Mouse (Mus musculus): ENCODE measurements at regions not wholly inside any gene's neighbourhood (a gene's known extent, or its start where the extent isn't known, plus 50 kb on each side); places are given as distances from the start of the nearest gene placed in this dataset.
"Not testable (repeated sequence)": the region's sequence is repeated elsewhere in the genome, so short reads cannot be mapped to it uniquely, and the experiment has no call there.

DNA sequence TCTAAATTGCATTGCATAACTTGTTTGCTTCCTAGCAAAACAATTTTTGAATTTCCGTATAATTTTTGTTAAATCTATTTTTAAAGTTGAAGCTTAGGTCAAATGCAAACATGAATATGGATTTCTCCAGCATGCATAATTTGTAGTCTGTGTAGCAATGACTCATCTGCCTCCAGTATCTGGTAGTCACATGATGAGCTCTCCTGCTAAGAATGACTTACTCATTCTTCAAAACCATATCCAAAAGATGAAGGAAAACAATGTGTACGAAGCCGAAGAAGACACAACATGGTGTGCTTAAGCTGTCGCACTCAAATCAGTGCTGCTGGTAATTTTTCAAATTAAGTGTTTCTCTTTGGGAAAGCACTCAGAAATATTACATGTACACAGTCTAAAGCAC is 1453.2 kb upstream of the Gje1 start:
- DNase-seq (ENCODE audit: low read depth), result peak; percentile 9

DNA sequence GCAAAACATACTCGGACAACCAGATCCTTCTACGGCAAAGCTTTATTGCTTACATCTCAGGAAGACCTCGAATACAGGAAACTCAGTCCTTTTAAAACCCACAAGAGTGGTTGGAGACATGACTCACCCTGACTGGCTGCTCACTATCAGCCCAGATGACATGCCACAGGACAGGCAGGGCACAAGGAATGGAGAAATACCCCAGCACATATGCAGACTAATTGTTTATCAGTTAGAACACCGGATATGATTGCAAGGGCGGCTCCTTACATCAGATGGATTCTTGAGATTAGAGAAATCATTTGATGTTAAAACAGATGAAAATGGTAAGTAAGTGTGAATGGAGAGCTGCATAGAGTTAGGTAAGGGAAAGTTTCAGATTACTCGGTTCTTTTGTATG is 1441.5 kb upstream of the Gje1 start:
- not testable (repeated sequence) for DNase-seq (ENCODE audit: low read depth)

DNA sequence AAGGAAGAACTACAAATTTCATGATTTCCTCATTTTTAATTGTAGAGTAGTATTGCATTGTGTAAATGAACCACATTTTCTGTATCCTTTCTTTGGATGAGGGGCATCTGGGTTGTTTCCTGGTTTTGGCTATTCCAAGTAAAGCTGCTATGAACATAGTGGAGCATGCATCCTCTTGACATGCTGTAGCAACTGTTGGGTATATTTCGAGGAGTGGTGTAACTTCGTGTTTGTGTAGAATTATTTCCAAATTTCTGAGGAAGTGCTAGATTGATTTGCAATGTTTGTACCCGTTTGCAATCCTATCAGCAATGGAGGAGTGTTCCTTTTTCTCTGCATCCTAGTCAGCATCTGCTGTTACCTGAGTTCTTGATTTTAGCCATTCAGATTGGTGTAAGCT is 1440.4 kb upstream of the Gje1 start:
- DNase-seq (ENCODE audit: low read depth), result no peak

DNA sequence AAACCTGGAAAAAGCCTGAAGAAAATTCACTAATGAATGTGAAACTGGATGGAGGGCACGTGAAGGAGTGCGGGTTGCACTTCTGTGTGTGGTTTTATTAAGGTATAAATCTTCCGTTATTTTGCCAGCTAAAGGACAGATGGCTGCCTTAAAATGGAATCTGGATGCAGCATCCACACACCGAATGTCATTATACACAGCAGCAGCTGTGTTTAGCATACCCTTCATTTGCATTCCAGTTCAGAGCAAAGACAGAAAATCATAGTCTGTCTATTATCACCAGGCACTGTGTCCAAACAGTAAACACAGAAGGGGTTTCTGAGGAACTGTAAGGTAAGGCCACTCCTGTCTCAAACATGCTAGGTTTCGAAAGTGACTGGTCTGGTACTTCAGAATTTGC is 1438.9 kb upstream of the Gje1 start:
- DNase-seq (ENCODE audit: low read depth), result no peak

DNA sequence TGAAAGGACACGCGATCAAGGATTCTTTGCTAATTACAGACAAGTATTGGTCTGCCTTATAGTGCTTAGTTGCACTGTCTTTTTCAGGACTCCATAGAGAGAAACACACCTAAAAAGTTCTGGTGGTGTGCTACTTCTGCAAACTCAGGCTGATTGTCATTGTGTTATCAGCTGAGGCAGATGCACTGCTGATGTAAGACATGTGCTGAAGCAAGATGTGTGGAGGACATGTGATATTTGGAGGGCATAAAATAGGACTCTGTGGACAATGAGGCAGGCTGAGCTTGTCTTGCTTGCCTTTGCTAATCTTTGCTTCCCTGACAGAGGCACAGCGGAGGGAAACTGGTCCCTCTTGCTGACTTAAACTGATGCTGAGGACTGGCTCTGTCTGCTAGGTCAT is 1431.0 kb upstream of the Gje1 start:
- DNase-seq (ENCODE audit: low read depth), result no peak

DNA sequence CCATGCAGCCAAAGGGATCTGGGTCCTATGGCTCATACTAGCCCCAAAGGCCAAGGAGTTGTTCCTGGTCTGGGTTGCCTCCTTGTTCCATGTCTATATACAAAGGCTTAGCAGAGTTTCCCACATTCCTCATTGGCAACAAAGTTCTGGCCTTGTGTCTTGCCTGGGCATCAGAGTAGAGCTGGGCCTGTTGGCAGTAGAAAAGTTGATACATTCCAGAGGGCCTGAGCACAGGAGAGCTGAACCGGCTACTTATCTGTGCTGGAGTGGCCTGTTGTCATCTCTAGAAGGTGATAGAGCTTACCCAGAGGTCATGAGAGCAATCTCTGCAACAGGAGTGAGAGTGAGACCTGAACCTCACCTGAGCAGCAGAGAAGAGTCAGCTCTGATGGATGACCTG is 1427.4 kb upstream of the Gje1 start:
- no peak for DNase-seq (ENCODE audit: low read depth)

DNA sequence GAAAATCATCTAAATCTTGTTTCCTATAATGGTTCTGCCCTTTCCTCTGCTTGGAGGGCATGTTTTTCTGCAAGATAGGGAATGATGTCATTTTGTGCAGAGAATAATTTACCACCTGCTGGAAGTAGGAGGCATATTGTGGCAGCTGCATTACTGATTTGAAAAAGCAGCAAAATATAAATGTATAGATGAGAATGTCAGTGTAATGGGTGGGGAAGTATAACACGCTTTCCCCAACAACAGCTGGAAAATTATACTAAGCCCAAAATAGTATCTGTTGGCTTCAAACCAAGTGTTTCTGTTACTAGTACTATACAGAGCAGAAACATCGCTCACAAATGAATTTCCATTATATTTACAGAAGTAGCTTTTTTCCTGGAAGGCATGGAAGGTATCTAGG is 1405.9 kb upstream of the Gje1 start:
- no peak for DNase-seq (ENCODE audit: low read depth)

DNA sequence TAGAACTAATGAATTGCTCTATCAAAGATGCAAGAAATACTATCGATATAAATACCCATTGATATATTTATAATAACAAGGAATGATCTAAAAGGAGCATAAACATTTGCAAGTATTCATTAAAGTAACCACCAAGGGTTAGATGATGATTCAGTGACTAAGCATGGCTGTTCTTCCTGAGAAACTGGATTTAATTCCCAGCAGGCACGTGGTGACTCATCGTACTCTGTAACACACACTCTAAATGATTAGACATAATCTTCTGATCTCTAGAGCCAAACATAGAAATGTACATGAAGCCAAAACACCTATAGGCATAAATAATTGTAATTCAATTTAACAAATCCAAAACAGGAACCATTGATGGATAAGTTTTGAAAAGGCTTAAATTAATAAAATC is 1370.2 kb upstream of the Gje1 start:
- DNase-seq (ENCODE audit: low read depth), result peak; percentile 44

DNA sequence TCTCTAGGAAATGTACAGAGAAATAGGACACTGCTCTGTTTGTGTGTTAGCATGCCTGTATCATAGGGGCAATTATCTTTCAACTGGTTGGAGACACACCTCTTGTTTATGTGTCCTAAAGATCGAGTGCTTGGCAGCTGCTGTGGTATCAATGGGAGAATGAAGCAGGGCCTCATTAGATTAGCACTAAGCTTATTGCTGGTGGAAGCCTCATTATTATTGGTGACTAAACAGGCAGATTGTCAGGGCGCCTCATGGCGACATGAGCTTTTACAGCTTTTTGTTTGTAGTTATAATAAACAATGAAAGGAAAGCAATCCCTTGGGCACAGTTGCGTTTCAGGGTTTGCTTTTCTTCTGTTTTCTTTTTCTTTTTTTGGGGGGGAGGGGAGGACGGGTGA is 1335.0 kb upstream of the Gje1 start:
- no peak for DNase-seq (ENCODE audit: low read depth)

DNA sequence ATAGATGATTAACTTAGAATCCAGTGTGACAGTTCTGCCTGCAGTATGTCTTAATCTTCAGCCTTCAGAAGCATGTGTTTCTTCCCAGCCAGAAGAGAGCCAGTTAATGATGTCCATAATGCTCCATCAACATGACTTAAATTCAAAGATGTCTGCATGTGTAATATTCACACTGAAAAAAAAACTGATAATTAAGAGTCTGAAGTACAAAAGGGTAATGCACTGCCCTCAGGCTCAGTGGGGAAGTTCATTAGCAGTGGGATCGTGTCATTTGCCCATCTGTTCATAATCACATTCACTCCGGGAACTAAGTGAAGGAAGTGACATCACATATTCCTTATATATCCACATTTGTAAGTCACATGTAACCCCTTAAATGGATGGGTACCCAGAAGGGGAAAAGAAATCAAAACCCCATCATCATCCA is 1334.5 kb upstream of the Gje1 start:
- DNase-seq (ENCODE audit: low read depth), result no peak

DNA sequence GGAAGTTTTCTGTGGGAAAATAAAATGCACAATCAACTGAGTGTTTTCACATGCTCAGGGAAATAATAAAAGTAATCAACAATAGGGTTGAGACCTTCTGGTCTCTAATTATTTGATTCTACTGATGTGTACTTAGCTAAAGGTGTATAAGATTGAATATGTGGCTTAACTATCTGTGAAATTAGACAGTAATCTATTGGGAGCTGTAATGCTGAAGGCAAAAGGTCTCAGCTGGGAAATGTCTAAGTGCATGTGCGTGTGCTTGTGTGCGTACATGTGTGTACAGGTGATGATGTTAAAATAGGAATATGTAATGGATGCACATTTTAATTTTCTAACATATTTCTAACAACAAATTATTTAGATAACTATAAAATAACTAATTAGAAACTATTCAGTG is 1318.2 kb upstream of the Gje1 start:
- DNase-seq (ENCODE audit: low read depth), result no peak

DNA sequence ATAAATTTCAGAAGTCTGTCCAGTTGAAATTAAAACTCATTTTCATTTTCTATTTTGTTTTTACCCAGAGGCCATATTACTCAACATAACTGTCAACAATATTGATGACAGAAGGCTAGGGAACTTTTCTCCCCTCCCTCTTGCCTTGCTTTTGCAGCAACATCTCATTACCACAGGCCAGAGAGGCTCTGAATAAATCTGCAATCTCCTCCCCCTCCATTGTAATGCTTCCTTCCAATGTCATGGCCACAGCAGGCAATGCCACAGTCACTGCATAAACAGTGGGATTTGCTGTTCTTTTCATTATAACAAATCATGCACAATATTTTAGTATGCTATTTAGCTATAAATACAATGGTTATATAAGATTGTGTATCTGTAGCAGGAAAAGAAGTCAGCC is 1315.1 kb upstream of the Gje1 start:
- DNase-seq (ENCODE audit: low read depth), result no peak

DNA sequence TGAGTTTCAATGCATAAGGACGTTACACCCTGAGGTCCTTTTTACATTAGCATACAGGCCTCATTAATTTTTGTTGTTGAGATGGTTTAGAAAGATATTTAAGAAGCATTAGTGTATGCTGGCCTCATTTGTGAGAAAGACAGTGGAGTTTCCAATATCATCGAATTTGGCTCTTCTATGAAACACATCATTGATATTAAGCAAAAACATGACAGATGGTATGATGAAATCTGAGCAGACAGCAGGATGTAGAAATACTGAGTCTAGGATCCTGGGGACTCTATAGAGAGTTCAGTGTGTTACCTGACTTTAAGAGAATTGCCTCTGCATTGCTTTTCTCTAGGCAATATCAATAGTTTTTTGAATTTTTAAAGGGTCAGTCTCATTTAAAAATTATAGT is 1312.8 kb upstream of the Gje1 start:
- DNase-seq (ENCODE audit: low read depth), result no peak

DNA sequence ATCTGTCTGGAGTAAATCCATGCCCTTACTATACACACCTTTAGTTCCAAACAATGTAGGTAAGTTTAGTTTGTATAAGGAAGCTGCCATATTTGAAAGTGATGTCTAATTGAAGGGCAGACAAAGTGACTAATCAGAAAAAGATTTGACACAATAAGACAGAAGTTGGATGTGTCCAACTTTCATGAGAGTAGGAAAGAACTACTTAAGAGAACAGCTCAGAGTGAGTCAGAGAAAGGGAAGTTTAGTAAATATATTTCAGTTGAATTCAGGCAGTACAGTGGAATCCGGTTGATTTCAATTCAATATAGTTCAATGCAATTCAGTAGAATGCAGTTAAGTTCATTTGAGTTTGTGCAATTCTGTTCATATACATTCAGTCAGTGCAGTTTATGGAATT is 1296.8 kb upstream of the Gje1 start:
- no peak for DNase-seq (ENCODE audit: low read depth)

DNA sequence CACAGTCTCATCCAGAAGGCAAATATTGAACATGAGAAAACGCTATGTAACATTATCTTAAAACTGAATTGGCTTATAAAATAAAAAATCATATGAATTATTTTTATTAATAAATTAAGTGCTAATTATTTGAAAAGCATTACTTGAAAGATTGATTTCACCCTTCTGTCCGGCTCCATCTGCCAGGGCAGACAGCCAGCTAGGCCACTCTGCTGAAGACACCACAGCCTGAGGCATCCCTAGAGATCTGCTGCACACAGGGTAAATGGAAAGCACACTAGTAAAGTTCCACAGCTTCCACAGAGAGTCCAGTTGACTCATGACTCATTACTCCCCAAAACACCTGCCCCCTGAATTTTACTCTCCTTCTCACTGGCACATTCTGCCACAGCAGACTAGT is 1283.2 kb upstream of the Gje1 start:
- DNase-seq (ENCODE audit: low read depth), result no peak

DNA sequence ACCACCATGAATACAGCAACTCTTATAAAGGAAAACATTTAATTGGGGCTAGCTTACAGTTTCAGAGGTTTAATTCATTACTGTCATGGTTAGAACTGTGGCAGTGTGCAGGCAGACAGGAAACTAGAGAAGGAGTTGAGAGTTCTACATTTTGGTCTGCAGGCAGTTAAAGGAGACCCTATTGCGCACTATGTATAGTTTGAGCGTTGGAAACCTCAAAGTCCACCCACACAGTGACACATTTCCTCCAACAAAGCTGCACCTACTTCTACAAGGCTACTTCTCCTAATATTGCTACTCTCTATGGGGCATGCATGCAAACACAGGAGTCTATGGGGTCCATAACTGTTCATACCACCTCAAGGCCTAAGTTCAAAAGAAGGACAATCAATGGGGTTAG is 1275.3 kb upstream of the Gje1 start:
- DNase-seq (ENCODE audit: low read depth), result no peak
